Mouse (Mus musculus) erythroblast, embryonic 14.5 days (primary cell): Measurements from ENCODE around the gene Lgals12.

Source experiments
- GATA1 ChIP-seq: IDR thresholded peaks from 2 replicates; pipeline ENCODE4 v1.6.1; 2012; ENCODE audit warnings: low read length, inconsistent platforms, mixed read lengths
- TAL1 ChIP-seq: IDR thresholded peaks from 3 replicates; pipeline ENCODE4 v1.6.1; 2012; ENCODE audit warnings: low read length, inconsistent platforms, mixed read lengths

DNA sequence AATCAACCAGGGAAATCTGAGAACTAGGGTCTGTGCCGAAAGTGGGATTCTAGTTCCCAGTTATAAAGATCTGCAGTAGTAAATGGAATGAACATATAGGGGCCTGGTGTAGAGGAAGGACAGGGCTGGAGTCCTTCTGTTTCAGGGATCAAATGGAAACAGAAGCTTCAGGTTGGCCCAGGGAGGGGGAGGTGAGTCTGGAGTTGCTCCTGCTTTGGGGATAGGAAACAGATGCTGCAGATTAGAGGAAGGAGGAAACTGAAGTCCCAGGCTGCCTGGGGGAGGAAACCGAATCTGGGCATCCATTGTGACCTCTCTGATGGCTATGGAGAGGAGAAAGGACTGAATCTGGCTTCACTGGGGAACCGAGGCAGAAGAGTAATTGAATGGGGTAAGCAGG, 38.6 kb downstream of the Lgals12 start:
- TF ChIP-seq GATA1: no peak
- no peak for TF ChIP-seq TAL1
